Mouse (Mus musculus): ENCODE measurements around the gene Rsph6a.
"Not testable (repeated sequence)": the region's sequence is repeated elsewhere in the genome, so short reads cannot be mapped to it uniquely, and the experiment has no call there.

Rsph6a gene

GRCm38 (mm10) chr7:19048006-19048527 lies 6.4 kb upstream of the Rsph6a start:
- DNase-seq, result no peak

DNA sequence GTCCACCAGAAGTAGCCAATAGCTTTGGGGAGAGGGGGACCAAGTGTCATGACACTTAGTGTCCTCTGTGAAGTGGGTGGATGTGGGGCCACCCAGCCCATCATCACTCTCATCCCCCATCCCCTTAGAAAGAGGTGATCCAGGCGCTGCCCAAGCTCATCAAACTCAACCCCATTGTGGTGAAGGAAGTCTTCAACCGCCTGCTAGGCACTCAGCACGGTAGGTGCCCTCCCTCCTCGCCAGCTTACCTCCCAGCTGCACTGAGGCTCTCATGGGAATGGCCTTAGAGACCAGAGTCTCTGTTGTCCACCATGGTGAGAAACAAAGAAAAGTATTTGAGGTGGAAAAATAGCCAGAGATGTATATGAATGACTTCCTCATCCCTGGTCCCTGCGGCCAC lies 5.2 kb upstream of the Rsph6a start:
- DNase-seq, result no peak

GRCm38 (mm10) chr7:19050172-19050571 lies 4.3 kb upstream of the Rsph6a start:
- no peak for DNase-seq

- DNase-seq, result no peak
Measured at GRCm38 (mm10) chr7:19051161-19051560, 3.3 kb upstream of the Rsph6a start.

DNA sequence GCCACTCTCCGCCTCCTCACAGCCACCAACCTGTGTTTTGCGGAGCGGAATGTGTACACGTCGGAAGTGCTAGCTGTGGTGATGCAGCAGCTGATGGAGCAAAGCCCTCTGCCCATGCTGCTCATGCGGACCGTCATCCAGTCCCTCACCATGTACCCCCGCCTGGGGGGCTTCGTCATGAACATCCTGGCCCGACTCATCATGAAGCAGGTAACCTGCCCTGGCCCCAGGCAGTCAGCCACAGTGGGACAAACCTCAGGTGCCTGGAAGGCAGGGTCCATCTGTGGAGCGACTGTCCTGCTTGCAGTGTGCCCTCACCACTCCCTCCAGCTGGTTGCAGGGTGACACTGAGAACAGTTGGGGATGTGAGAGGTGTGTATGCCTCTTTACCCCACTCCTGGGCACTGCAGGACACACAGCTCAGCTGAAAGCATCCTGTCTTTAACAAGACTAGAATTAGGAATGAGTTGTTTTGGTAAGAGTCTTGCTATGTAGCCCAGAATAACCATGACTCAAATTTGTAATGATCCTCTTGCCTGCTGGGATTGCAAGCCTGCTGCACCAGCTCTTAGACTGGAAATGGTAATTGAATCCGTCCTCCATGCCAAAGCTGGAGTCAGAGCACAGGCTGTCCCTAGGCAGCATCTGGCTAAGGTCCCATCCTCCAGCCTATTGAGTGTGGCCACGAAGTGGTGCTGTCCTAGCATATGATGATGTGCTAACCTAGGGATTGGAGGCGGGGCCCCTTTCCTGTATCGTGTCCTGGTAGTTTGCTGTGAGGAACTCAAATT lies 1.9 kb upstream of the Rsph6a start:
- no peak for DNase-seq

GRCm38 (mm10) chr7:19053136-19053532 lies 1.4 kb upstream of the Rsph6a start:
- DNase-seq, result no peak

DNA sequence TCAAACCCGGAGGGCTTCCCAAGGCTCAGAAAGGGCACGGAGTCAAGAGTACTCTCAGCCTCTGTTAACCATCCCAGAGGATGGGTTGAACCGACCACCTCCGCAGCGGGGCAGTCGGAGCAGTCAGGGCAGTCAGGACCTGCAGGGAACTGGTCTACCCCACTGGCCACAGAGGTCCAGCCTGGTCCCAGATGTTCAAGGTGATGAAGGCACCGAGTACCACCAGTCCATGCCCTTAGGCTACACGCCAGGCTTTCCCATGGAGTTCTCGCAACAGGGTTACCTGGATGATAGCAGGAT lies 237 bp downstream of the Rsph6a start:
- DNase-seq, result no peak

DNA sequence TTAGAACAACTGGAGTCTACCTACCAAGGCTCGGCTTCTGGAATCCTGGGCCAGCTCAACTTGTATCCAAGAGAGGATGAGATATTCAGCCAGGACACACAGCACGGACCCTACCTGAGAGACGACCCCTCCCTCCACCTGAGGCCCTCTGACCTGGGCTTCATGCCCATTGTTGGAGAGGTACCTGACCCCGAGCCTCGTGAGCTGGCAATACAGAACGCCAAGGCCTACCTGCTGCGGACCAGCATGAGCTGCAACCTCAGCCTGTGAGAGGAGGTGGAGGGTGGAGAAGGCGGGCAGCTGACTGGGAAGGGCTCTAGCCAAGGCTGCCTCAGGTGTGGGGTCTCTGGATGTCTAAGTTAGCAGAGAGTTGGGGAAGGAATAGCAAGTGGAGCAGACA lies 618 bp downstream of the Rsph6a start:
- DNase-seq, result no peak

GRCm38 (mm10) chr7:19057405-19057804 lies 2.9 kb downstream of the Rsph6a start:
- no peak for DNase-seq

GRCm38 (mm10) chr7:19065896-19066295 lies 11.4 kb downstream of the Rsph6a start:
- DNase-seq, result no peak

- no peak for DNase-seq
Measured at GRCm38 (mm10) chr7:19067063-19067462, 12.6 kb downstream of the Rsph6a start.

GRCm38 (mm10) chr7:19067935-19068334 lies 13.4 kb downstream of the Rsph6a start:
- DNase-seq, result no peak

DNA sequence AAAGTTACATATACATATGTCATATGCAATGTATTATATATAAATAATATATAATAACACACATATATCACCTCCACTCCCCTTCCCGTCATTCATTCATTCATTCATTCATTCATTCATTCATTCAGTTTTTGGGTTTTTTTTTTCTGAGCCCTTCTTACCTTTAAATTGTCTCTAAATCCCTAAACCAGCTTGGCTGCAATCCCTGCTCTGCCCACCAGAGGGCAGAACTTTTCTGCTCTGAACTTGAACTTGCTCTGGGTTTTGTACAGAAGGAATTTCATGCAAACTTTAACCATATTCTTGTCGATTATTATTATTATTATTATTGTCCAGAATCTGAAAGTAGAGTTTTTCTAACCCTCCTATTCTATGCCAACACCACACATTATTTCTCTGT lies 14.2 kb downstream of the Rsph6a start:
- peak; percentile 51 to 82 for DNase-seq

GRCm38 (mm10) chr7:19069500-19069899 lies 15.0 kb downstream of the Rsph6a start:
- DNase-seq, result no peak

DNA sequence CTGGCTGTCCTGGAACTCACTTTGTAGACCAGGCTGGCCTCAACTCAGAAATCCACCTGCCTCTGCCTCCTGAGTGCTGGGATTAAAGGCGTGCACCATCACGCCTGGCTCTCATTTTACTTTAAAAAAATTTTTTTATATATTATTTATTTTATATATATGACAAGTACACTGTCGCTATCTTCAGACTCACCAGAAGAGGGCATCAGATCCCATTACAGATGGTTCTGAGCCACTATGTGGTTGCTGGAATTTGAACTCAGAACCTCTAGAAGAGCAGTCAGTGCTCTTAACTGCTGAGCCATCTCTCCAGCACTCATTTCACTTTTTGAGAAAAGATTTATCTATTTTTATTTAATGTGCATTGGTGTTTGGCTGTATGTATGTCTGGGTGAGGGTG lies 16.5 kb downstream of the Rsph6a start:
- DNase-seq, result not testable (repeated sequence)

DNA sequence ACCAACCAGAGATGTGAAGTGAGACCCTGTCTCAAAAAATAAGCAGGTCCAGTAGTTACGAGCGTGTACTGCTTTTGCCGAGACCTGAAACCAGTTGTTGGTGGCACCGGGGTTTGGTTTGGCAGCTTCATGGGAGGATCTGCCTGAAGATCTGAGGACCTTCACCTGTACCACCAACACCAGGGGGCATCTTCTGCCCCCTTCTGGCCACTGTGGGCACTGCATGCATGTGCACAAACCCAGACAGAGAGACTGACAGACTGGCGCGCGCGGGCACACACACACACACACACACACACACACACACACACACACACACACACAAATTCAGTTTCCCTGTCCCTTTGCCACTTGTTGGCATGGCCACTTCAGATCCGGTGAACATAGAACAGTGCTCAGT lies 19.0 kb downstream of the Rsph6a start:
- DNase-seq, result no peak

DNA sequence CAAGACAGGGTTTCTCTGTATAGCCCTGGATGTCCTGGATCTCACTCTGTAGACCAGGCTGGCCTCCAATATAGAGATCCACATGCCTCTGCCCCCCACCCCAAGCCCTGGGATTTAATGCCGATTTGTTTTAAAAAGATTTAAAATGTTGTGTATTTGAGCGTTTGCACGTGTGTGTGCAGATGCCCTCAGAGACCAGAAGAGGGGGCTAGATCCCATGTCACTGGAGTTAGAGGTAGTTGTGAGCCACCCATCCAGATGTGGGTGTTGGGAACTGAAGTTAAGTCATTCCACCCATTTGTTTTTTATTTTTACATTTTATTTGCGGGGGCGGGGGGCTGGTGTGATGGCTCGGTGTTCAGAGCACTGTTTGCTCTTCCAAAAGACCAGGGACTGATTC lies 20.0 kb downstream of the Rsph6a start:
- DNase-seq, result no peak

- DNase-seq, result no peak
Measured at GRCm38 (mm10) chr7:19075231-19075630, 20.7 kb downstream of the Rsph6a start.

- DNase-seq, result peak; percentile 64 to 70
Measured at GRCm38 (mm10) chr7:19075723-19076585, 21.5 kb downstream of the Rsph6a start, which contains the start of gene Dmwd. Dmwd (plus strand) TSS chr7:19076227.

GRCm38 (mm10) chr7:19076586-19076991 lies 22.1 kb downstream of the Rsph6a start:
- no peak for DNase-seq

DNA sequence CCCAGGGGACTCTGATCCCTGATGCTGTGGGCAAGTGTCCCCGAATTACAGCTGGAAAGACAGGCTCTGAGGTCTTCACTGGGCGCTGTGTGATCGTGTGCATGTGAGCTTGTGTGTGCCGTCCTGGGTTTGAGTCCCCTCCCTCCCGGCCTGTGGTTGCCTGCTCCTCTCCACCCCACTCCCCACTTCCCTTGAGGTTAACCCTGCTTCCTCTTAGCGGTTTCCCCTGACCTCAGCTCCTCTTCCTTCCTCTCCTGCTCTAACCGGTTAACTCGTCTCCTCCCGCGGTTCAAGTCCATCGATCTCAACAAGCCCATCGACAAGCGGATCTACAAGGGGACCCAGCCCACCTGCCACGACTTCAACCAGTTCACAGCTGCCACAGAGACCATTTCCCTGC lies 23.3 kb downstream of the Rsph6a start:
- DNase-seq, result peak; percentile 76 to 83

GRCm38 (mm10) chr7:19078732-19079131 lies 24.2 kb downstream of the Rsph6a start:
- DNase-seq, result no peak

- DNase-seq, result no peak
Measured at GRCm38 (mm10) chr7:19080451-19080950, 26.0 kb downstream of the Rsph6a start.

DNA sequence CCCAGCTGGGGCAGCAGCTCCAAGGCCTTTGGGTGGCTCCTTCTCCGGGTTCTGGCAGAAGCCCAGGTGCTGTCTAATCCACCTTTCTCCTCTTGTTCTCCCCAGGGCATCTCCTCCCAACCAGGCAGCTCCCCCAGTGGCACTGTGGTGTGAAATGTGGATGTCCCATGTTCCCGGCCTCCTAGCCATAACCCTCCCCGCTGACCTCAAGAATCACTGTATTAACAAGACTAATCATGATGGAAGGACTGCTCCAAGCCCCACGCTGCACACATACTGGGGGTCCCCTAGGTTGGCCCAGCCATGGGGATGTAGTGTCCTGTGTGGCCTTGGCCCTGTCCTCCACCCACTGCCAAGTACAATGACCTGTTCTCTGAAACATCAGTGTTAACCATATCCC lies 27.7 kb downstream of the Rsph6a start:
- DNase-seq, result no peak
